Mouse (Mus musculus) megakaryocyte-erythroid progenitor cell, adult 5-6 weeks (primary cell): ENCODE data around the gene Gm17268. TPM values are rescaled to one million over a fixed set of nuclear protein-coding genes. Genes with fewer than 3 reads are reported as not detected.

Experiments used
- ATAC-seq: replicated peaks from 2 replicates; pipeline ENCODE4 v1.8.0; 2016; ENCODE audit warnings: mild to moderate bottlenecking, inconsistent platforms; ENCODE audit not compliant: severe bottlenecking, poor library complexity, low FRiP score, low TSS enrichment
- total RNA-seq, 2 experiments: library from RNA; stranded (forward) in 1 of 2; stranded (reverse) in 1 of 2; fragments of 200-1000, 215-1000 nt in 1 of 2; fragments of >200 nt in 1 of 2; fragmentation: Nextera tagmentation in 1 of 2; gene quantifications; 2 replicates each; pipeline ENCODE4 v1.2.3; 2014 to 2017

The Gm17268 gene
- total RNA-seq, 2 experiments from 2014 or later: not detected

DNA sequence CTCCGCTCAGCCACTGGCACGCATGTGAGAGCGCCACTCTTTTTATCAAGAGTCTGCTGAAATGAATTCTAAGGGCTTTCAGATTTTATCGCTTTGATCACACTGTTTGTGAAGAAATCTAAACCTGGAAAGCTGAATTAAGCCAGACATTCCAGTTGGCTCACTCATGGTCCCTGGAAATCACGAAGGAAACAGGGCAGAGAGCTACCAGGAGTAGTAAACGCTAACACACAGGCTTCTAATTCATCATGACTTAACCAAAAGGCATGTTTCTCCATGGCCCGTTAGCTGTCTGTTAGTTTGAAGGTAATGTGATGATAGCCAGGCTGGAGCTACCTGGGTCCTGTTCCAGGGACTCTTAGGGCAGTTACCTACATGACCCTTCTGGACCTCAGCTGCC is 3.9 kb downstream of the Gm17268 start:
- ATAC-seq: no peak

DNA sequence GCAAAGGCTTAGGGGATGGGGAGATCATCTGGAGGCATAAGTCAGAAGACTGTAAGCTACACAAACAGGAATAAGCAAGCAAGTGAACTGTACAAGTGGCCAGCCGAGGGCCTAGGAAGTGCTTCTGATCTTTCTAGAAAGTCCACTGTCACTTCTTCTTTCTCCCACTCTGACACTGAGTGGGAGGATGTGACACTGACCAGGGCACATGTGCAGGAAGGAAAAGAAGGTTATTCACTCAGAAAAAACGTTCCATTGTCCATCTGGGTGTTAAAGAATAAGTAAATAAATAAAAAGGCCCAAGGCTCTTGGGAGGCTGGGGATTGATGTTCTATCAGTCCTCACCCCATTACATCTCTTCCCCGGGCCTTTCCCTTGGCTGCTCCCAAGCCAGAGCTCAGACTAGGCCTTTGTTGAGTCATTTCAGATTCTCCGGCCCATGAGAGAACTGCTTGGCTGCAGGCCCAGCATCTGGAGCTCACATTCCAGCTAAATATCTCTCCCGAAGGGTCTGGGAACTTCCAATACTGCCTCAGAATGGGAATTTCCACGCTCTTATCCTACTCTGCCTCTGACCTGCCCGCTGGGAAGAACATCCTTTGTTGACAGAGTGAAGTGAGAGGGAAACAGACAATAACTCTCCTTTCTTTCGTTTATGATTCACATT is 5.6 kb downstream of the Gm17268 start:
- ATAC-seq: no peak

DNA sequence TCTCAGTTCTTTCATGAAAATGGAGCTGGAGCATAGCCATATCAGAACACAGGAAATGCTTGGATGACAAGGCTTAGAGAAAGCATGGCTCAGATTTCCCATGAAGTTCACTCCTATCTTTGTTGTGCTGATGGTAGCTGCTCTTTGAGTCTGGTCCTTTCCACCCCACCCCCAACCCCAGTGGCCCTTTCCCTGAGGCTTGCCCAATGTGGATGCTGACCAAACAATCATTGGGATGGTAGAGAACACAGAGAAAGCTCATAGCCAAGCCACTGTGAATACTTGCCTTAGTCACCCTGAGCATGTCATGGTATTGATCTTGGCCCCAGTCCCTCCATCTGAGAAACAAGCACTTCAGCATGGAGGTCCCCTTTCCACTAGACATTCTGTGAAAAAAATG is 6.2 kb downstream of the Gm17268 start:
- ATAC-seq: no peak

DNA sequence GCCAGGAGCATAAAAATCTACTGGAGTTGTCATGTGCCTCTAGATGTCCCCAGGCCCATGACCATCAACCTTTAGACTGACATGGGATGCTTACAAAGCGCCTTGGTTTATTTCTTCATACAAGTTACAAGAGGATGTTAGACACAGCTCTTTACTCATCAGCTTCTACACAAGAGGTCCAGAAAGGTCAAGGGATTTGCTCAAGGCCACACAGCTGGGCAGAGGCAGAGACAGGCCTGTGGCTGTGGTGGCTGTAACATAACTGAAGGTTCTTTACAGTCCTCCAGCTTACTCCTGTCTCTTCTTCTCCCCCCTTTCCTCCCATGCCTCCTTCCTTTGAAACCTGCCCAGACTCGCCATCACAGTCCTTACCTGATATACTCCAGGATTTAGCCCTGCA is 8.2 kb downstream of the Gm17268 start:
- no peak for ATAC-seq

DNA sequence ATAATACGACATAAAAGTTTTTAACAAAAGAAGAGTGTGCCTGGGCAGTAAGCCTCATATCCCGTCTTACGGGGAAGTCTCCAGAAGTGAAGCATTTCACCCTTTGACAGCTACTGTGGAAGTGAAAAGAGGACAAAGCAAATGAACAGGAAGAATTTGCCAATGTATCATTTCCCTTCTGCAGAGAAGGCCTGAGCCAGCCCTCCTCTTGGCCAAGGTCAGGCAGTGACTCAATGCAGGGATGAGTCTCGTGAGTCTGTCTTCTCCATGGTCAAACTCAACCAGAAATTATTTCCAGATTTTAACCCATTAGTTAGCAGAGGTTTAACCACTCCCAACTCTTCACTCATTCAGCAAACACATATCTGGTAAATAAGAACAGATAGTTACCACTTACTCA is 14.6 kb downstream of the Gm17268 start:
- no peak for ATAC-seq

DNA sequence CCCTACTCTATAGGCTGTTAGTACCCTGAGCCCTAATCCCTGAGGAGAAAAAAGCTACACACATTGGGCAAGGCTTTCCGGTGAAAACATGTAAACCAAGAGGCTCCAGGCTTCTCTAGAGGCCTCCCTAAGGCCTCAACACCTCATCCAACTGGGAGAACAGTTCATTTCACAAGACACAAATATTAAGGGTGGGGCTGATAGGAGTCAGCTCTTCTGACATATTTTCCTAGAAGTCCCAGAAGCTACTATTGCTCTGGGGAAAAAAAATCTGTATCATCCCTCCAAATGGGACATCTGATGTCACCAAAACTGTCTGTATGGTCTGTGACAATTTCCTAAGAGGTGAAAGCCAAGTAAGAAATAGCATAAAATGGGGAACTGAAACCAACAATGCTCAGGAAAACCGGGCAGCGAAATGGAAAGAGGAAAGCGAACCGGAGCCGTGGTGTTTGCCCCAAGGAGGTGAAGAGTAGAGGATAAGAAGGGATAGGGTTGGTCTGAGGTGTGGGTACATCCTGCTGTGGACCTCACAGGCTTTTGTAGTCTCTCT is 15.8 kb downstream of the Gm17268 start:
- no peak for ATAC-seq

DNA sequence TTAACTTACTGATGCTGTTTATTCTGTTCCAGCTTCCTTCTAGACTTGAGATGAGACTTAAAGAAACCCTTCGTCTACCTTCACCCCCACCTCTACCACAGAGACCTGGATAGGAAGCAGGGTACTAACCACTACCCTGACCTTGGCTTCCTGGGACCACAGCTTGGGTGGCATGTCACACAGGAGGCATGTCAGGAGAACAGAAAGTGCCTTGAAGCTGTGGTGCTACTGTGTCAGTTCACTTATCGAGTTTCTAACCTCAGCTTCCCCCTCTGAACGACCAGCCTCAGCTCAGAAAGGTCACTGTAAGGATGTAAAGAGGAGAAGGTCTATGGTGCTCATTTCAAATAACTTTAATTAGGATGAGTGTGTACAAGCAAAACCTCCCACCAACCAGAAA is 17.0 kb downstream of the Gm17268 start:
- no peak for ATAC-seq

DNA sequence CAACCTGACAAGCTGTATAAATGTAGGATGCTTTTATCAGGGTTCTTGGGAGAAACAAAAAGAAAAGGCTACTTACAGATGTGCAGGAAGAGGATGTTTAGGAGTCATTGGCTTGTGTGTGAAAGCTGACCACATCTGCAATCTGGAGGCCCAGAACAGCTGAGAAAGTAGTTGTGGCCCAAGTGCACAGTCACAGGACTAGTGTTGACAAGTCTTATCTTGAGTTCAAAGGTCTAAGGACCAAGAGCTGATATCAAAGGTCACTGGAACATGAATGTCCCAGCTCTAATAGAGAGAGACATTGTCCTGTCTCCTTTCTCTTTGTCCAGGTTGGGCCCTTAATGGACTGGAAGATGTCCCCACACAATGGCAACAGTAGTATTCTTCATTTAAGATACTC is 18.6 kb downstream of the Gm17268 start:
- no peak for ATAC-seq

DNA sequence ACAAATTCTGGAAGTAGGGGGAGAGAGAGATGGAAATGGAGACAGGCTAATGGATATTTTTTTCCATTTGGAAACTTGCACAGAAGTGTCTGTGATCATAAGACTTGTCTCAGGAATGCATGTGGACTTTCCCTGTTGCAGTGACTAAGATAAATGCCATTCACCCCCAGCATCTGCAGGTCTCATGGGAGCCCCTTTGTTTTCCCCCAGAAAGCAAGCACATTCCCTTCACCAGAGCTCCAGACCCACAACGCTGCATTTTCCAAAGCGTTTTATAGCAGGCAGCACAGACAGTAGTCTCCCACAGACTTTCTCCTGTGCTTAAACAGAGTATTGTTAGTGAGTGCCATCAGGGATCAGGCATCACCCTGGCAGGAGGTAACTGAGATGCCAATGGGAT is 19.0 kb downstream of the Gm17268 start:
- ATAC-seq: no peak

DNA sequence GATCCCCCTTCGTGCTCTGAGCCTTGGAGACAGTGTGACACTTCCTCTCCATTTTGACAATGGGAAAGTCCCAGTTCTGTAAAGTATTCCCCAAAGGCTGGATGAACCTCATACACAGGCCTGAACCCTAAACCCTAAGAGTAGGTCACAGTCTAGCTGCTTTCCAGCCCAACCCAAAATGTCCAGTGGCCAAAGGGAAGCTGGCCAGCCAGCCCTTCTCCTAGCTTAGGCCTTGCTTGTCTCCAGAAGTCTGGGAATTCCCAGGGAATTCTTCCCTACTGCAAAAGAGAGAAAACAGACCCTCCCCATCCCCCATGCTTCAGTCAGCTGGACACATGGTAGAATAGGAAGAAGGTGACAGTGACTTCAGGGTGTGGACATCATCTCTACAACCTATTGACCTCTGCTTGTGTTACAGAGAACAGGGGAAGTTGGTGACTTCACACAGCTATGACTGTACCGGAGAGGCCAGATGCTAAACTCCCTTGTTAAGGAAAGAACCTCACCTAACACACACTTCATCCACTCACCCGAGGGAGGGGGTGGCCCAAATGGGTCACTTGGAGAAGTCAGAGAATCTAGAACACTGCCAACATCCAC is 22.1 kb downstream of the Gm17268 start:
- no peak for ATAC-seq

DNA sequence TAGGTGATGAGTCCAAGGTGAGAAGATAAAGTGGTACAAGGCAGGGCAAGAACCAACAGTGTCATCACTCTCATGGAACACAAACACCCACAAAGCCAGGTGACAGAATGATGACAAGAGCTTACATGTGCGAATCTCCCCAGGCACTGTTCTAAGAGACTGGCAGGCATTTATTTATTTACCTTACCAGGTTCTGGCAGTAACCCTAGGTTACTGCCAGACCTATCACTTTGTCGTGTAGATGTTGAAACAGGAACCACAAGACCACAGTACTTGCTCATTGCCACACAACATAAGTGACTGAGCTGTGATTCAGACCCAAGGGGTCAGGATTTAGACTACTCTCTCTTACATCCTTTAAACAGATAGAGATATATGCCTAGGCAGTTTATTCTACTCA is 23.3 kb downstream of the Gm17268 start:
- ATAC-seq: no peak

DNA sequence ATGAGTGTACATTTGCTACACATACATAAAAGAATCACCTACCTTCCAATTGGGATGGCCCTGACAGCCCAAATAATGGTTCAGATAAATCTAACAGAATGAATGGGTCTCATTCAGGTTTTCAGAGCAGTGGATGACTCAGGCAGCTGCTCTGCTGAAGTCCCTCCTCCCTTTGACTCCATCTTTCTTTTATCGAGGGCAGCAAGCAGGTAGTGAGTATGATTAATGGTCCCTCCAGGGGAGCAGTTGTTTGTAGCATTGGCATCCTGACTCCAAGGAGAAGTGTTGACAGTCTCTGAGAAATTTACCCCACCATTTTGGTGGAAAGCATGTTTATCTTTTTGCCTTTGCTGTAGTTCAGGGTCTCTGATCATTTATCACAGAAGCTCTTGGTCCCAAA is 24.6 kb downstream of the Gm17268 start:
- no peak for ATAC-seq

DNA sequence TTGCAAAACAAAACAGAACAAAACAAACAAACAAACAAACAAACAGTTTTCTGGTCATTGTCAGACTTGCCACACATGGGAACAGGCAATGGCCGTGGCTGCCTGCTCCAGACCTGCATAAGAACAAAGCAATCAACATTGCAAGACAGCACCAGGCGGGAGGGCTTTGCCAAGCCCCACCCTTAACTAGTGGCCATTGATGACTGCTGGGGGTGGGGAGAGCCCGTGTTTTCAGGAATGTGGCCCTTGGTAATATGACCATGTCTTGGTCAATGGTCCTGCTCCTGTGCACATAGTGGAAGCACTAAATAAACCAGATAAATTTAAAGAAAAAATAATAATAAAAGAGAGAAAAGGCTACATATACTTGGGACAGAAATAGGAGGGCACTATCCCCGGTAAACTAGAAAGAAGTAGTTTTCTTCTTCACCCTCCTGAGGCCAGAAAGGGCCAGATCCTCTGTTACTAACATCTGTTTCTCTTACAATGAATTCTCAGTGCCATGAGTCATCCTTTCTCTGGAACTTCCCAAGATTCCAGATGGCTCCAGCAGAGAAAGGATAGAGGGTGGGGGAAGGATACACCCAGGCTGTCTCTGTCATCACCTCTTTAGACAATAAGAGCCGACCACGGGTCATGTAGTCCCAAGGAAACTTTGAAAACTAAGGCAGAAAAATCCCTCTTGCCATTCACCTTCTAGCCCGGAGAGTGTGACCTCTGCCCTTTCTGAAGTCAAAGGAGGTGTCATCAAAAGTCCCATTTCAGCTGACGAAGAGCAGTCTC is 26.8 kb downstream of the Gm17268 start:
- ATAC-seq: no peak

DNA sequence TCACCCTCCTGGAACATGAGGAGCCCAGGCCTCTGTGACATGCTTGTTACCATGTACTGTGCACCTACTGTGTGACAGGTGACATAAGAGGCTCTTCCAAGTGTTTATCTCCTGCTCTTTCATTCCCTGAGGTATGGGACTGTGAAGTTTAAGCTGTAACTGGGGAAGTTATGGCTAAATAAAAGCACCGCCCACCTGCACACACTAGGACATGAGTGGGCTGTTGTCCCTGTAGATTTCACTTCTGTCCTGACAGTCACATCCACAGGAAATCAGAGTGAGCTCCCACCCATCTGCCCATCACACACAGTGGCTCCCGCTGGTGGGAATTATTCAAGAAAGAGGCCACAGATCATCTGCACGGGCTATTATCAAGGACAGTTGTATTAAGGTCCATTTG is 28.2 kb downstream of the Gm17268 start:
- ATAC-seq: no peak

DNA sequence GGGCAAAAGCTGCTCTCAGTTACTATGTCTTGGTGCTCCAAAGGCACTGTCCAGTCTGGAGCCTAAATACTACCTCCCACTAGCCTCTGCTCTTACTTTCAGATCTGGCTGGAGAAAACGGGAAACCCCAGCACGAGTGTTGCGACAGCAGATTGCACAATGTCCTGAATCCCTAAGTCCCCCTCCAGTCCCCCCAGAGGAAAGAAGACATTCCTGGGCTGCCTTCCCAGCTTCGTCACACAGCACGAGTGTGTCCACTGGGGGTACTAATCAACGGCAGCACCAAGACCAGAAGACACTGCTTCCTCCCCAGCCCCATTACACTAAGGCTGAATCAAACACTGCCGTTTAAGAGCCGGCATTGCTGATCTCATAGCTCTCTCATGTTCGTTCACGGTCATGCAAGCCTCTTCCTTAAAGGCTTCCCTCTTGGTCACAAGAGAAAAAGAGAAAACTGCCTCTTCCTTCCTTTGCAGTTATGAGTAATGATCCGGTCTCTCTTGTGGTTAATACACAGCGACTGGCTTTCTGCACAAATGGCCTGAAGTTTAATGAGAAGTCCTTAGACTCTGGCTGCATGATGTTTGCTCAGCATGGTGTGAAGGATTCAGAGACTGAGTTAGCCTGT is 31.5 kb downstream of the Gm17268 start:
- no peak for ATAC-seq

DNA sequence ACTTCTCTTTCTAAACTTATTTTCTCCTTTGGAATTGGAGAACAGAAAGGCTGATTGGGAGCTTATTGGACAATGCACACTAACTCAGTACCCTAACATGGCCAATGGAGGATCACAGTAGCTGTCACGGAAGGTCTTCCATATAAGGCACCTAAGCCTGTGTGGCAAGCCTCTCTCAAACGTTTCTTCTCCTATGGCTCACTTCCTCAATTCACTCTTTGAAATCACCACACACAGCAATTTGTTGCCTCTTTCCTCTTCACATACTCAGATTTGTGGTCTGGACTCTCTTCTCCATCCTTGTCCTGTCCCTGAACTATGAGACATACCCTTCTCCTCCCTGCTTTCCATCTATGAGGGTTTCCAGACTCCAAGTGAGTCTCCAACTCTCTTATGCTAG is 33.6 kb downstream of the Gm17268 start:
- no peak for ATAC-seq

DNA sequence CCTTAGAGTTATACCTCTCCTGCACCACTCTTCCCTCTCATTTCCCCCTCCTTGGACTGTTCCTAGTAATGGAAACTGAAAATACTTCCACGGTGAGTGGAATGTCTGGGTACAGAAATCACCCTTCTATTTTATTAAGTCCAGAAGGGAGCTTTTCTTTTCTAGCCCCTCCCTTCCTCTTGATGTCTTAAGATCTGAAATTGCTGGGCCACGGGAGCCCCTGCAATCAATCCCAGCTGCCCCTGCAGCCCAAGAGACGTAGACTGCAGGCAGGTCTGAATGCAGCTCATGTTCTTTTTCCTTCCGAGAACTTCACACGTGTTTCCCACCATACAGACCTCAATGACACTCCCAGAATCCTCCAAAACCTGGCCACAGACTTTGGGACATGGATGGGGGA is 37.8 kb downstream of the Gm17268 start:
- ATAC-seq: no peak

DNA sequence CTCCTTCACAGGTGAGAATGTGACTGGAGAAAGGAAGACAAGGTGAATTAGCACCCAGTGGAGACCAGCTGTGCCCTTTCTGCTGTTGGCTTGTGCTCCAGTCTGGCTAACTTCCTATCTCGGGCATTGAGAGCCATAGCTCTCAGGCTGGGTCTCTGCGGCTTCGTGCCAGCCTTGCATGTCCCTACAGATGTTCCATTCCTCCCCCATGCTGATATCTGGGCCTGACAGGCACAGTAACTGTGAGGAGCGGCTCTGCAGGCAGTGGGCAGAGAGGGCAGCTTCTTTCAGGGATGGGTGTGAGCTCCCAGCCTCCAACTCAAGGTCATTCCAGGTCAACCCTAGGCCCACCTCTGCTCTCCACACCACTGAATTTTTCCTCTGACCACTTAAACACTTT is 38.9 kb downstream of the Gm17268 start:
- ATAC-seq: peak; percentile 83

DNA sequence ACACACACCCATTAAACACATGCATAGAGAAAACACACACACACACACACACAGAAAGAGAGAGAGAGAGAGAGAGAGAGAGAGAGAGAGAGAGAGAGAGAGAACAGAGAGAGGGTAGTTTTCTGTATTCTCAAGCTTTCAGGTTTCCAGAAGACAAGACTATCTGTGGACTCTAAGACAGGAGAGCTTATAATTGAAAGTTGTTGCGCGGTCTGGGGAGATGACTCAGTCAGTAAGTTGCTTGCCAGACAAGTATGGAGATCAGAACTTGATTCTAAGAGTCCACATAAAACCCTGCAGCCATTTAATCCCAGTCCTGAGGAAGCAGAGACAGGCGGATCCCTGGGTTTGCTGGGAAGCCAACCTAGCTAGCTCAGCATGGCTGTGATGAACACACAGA is 39.7 kb downstream of the Gm17268 start:
- ATAC-seq: no peak

DNA sequence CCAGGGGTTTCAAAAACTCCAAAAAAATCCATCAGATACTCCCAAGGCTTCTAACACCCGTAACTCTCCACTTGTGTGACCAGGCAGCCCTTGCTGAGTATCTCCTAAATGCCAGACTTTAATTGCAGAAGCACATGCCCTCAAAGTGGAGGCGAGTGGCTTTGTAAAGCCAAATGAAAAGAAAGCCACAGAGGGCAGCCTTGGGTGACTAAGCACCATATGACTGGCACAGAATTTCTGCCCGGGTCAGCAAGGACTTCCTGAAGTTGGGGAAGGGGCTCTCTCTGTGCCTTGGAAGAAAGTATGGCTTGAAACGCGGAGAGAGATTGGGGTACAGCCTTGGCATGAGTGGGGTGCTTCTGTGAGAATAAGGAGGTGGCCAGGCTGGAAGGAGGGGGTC is 41.3 kb downstream of the Gm17268 start:
- no peak for ATAC-seq
